Mouse (Mus musculus) lung, adult 2 months (tissue): ENCODE measurements around the gene Fkbp2. TPM values are rescaled to one million over a fixed set of nuclear protein-coding genes. Genes with fewer than 3 reads are reported as not detected.

ENCODE experiments used
- DNase-seq: peaks from one replicate; pipeline ENCODE4 v3.0.0; 2022
- H3K4me1 ChIP-seq: fragments of 200-500 bp; 2 replicates; pipeline ENCODE4 v1.6.1; 2011; ENCODE audit warnings: low read length; ENCODE audit not compliant: control insufficient read depth, insufficient read depth
- H3K4me3 ChIP-seq: fragments of 200-500 bp; replicated peaks from 2 replicates; pipeline ENCODE3; 2011; ENCODE audit warnings: low read depth, mild to moderate bottlenecking, control low read depth, low read length; ENCODE audit errors: extremely low read depth
- CTCF ChIP-seq: fragments of 200-500 bp; IDR thresholded peaks from 2 replicates; pipeline ENCODE4 v1.5.1; 2011; ENCODE audit warnings: mild to moderate bottlenecking, low read length, control low read depth; ENCODE audit not compliant: insufficient read depth
- POLR2A ChIP-seq: fragments of 200-500 bp; IDR thresholded peaks from 2 replicates; pipeline ENCODE4 v1.6.1; 2011; ENCODE audit warnings: low read depth, mild to moderate bottlenecking, control low read depth, low read length, borderline replicate concordance; ENCODE audit errors: extremely low read depth
- WGBS: fragments of 180-500 bp; shearing (Covaris S2); methylation state at CpG from one replicate; pipeline ENCODE4 v1.1.7; 2018; 5-methylcytosine and 5-hydroxymethylcytosine counted together
- polyA plus RNA-seq: library from polyadenylated mRNA; depleted of rRNA; stranded (reverse); fragments of >200 nt; gene quantifications from 2 replicates; pipeline ENCODE4 v1.2.3, GENCODE M21; 2012; rRNA removed

Gene Fkbp2
- polyA plus RNA-seq, 1 experiment: 51.3 TPM

DNA sequence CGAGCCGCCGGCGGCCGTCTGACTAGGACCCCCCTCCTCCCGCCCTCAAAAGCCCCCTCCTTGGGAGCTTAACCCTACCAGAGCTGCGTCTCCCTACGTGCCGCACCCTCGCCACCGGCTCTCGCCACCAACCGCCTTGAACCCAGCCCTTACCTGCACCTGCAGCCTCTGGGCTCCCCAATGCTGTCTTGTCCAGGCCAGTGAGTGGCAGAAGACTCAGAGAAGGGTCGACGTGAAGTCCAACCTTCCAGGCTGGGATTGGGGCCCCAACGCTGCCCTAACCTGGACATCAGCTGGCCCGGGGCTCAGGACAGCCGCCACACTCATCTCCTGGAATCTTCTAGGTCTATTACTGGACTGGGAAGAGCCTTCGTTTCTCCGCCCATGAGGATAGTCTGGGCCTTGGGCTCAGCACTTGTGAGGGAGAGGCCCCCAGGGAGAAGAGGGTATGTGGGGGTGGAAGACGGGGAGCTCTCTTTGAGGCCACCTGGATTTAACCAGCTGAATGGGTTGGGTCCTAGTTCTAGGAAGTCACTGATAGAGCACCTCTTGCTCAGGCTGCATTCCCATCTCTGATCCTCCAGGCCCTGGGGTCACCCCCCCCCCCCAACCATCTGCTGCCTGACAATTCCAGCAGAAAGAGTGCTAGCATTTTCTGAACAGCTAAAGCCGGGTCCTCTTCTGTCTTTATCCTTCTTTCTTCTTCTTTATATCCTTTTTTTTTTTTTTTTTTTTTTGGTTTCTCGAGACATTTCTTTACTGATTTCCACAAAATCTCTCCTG, 45.9 kb downstream of the Fkbp2 start, which contains the start of gene Kcnk4:
TSS of gene Kcnk4 (minus strand) at position 321 of the 783 bp plus-strand sequence.
- TF ChIP-seq CTCF: no peak
- TF ChIP-seq POLR2A: no peak
- H3K4me3 ChIP-seq: peak within 1 kb of the TSS; percentile 42

DNA sequence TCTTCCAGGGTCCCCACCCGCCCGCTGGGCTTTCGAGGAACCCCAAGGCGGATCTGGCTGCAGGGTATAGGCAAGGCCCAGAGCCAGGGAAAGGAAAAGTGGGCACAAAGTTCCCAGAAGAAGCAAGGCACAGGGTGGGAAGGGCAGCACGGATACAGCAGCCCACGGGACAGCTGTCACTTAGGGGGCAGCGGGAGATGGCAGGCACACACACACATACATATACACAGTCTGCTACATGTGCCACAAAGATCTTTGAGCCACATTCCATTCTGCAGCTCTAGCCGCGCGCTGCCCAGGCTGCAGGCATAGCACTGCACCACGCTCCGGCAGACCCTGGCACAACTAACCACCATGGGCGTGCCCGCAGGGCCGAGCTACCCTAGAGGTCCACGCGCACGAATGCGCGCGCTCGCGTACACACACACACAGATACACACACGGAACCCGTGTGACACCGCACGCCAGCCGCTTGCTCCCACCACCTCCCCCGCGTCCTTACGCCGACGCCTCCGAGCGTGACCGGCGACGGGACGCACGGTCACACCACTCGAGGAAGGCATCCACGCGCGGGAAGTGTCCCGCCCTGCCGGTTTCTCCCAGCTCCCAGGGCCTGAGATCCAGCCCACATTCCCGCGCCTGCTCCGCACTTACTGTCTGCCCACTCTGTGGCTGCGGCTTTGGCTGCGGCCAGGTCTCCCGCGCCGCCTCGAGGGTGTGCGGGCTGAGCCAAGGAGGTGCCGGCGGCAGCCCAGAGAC, 46.7 kb downstream of the Fkbp2 start:
- no peak for TF ChIP-seq CTCF
- TF ChIP-seq POLR2A: no peak
- Histone ChIP-seq H3K4me3 (peak overlapping the region; percentile 42), H3K4me1 (peaks cover 5% of the 10 kb centered on the region; the same call in 1 of the 2 replicates)
- 6% methylated on average over 58 of the region's 58 CpGs for WGBS
- DNase-seq: no peak

More for the DNA sequence above, 45.9 kb downstream of the Fkbp2 start, which contains the start of gene Kcnk4:
- peaks cover 5% of the 10 kb centered on the region; the same call in 1 of the 2 replicates for H3K4me1 ChIP-seq
- DNase-seq: no peak
- WGBS: 15% methylated on average over 23 of the region's 23 CpGs

DNA sequence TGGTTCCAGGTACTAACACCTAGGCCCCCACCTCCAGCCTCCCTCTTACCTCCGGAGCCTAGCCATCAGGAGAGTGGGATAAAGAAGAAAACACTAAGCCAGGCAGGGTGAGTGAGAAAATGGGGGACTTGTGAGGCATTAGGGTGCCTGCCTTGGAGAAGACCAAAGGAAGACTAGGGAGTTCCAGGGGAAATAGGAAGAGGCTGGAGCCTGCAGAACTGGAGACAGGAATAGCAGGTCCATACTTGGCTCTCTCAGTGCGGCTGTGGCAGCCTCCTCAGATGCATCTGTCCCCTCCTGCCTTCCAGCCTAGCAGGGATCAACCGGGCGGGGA, 47.2 kb downstream of the Fkbp2 start:
- peaks cover 5% of the 10 kb centered on the region; the same call in 1 of the 2 replicates for H3K4me1 ChIP-seq
- H3K4me3 ChIP-seq: no peak overlapping the region
- WGBS: 46% methylated on average over 4 of the region's 4 CpGs
- no peak for TF ChIP-seq POLR2A
- TF ChIP-seq CTCF: no peak
- no peak for DNase-seq

DNA sequence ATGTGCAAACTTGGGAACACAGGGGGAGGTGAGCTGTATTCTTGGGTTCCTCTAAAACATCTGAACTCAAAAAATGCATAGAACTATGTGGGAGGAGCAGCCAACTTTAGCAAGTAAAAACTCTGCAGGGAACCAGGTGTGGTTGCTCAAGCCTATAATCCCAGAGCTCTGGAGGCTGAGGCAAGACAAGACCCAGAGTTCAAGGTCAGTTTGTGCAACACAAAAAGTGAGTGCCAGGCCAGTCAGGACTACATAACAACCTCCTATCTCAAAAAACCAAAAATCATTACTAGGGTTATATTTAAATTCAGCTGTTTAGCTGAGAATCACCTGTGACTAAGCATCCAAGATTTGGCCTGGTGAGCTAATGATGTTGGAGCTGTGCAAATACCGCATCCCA, 48.3 kb downstream of the Fkbp2 start:
- no peak overlapping the region for H3K4me3 ChIP-seq
- TF ChIP-seq CTCF (no peak), POLR2A (no peak)
- WGBS: 50% methylated on average over 1 of the region's 1 CpGs

DNA sequence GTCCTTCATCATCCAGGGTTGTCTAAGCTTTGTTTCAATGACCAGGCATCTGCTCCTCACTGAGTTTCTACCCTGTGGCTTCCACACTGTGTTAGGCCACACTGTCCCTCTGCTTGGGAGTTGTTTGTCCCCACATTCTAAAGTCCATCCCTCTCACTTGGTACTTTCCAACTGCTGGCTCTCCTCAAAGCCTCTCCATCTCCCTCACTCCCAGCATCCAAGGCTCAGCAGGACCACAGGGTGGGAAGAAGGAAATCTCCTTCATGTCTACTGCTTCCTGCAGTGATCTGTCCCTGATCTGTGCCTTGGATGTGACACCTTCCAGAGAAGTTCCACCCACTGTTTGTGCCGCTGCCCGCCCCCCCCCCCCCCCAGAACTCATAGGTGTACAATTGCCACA, 49.3 kb downstream of the Fkbp2 start:
- no peak for DNase-seq
- Histone ChIP-seq H3K4me3 (no peak overlapping the region), H3K4me1 (peaks cover 5% of the 10 kb centered on the region; the same call in 1 of the 2 replicates)
- WGBS: 7% methylated on average over 2 of the region's 2 CpGs
- no peak for TF ChIP-seq CTCF
- TF ChIP-seq POLR2A: no peak

More for the DNA sequence above, 48.3 kb downstream of the Fkbp2 start:
- no peak for DNase-seq
- H3K4me1 ChIP-seq: peaks cover 5% of the 10 kb centered on the region; the same call in 1 of the 2 replicates

DNA sequence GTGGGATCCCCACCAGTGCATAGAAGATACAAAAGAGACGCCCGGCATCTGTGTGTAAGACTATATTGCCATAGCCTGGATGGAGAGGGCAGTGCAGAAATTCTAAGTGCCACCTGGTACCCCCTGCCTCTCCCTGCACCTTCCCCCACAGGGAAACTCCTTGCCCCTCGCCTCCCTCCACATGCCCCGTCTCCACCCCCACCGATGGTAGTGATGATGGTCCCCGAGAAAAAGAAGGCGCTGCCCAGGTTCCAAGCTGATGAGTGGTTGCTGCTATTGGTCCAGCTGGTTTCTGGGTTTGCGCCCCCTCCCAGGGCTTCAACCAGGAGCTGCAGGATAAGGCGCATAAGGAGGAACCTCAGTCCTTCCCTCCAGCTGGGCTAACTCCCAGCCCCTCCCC, 52.2 kb downstream of the Fkbp2 start:
- DNase-seq: no peak
- peaks cover 5% of the 10 kb centered on the region for H3K4me1 ChIP-seq
- WGBS: 20% methylated on average over 9 of the region's 9 CpGs
- no peak overlapping the region for H3K4me3 ChIP-seq
- no peak for TF ChIP-seq POLR2A
- TF ChIP-seq CTCF: no peak

Other genes starting within 250 kb of the Fkbp2 start
- gene Rps6ka4, start 139.9 kb downstream of the Fkbp2 start, polyA plus RNA-seq: 45.9 and 49.8 TPM in 2 replicates
- 17.3 and 19.9 TPM in 2 replicates for gene Ccdc88b, start 122.3 kb downstream of the Fkbp2 start, polyA plus RNA-seq
- 115 and 120 TPM in 2 replicates for gene Trmt112, start 70.8 kb downstream of the Fkbp2 start, polyA plus RNA-seq
- gene Prdx5, start 70.4 kb downstream of the Fkbp2 start, polyA plus RNA-seq: 110 and 148 TPM in 2 replicates
- gene Esrra, start 58.7 kb downstream of the Fkbp2 start, polyA plus RNA-seq: 42.9 and 43.8 TPM in 2 replicates
- gene Catsperz, start 55.1 kb downstream of the Fkbp2 start, polyA plus RNA-seq: 0.16 and 0.49 TPM in 2 replicates
- gene Kcnk4, start 46.0 kb downstream of the Fkbp2 start, polyA plus RNA-seq: 0.17 TPM in 1 of 2 replicates, not detected in the other
- gene Bad, start 38.6 kb downstream of the Fkbp2 start, polyA plus RNA-seq: 57.3 and 75.5 TPM in 2 replicates
- gene Gpr137, start 38.0 kb downstream of the Fkbp2 start, polyA plus RNA-seq: 77.6 and 85.1 TPM in 2 replicates
- 47.1 and 53.6 TPM in 2 replicates for gene Ppp1r14b, start 5.5 kb downstream of the Fkbp2 start, polyA plus RNA-seq
- 109 and 124 TPM in 2 replicates for gene Plcb3, start 4.0 kb downstream of the Fkbp2 start, polyA plus RNA-seq
- gene Vegfb, start 7.2 kb upstream of the Fkbp2 start, polyA plus RNA-seq: 30.1 and 35.3 TPM in 2 replicates
- gene Dnajc4, start 12.1 kb upstream of the Fkbp2 start, polyA plus RNA-seq: 36.9 and 38.9 TPM in 2 replicates
- gene Nudt22, start 15.6 kb upstream of the Fkbp2 start, polyA plus RNA-seq: 27.5 and 29.9 TPM in 2 replicates
- gene Trpt1, start 15.6 kb upstream of the Fkbp2 start, polyA plus RNA-seq: 15.1 and 15.6 TPM in 2 replicates
- gene Fermt3, start 39.0 kb upstream of the Fkbp2 start, polyA plus RNA-seq: 36.8 and 41.6 TPM in 2 replicates
- 25.0 and 31.4 TPM in 2 replicates for gene Stip1, start 59.5 kb upstream of the Fkbp2 start, polyA plus RNA-seq
- 42.0 and 44.3 TPM in 2 replicates for gene Macrod1, start 76.3 kb upstream of the Fkbp2 start, polyA plus RNA-seq
- 0.29 and 0.40 TPM in 2 replicates for gene Flrt1, start 125.2 kb upstream of the Fkbp2 start, polyA plus RNA-seq
- 74.5 and 82.0 TPM in 2 replicates for gene Otub1, start 225.8 kb upstream of the Fkbp2 start, polyA plus RNA-seq
- 984 and 1,290 TPM in 2 replicates for gene Cox8a, start 237.1 kb upstream of the Fkbp2 start, polyA plus RNA-seq